19 mouse cellular contexts compared by ENCODE assay signal in the genomic region with DNA sequence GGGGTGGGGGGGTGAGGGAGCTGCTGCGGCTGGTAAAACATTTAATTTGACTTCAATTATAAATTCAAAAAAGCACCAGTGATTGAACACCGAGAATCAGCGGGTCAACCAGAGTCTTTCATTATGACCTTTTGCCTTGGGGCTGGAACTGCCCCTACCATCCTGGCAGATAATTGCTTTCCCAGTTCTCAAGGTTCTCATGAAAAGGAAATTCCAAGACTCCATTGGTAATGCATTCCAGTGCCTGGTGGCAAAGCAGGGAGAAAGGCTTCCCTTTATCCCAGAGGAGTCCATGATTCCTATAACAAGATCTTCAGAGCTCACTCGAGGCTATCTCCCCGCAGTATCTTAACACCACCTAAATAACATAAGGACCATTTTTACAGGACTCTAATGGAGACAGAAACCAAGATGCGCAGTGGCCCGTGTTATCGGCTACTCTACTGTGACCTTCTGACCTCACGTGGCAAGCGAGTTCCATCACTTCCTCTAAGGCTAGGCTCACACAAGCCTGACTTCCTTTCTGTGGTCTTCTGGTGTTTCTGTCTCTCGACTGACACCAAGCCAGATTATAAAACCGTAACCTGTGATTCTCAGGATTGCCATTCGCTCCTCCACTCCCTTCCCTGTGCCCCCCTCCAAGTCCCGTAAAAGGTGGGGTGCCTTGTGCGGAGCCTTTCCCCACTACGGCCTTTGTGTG. TPM values are rescaled to one million over a fixed set of nuclear protein-coding genes. Genes with fewer than 3 reads are reported as not detected.
DNase-seq lines count a peak whose midpoint lies in the region; ATAC-seq lines count a peak whose summit lies in the region.
"Had no signal": no experiment of that assay in that cellular context is flagged by ENCODE, and none has a peak within 500 bp of the region (broad histone marks: within the 10 kb centered on the region; RNA-seq: fewer than 3 reads in every experiment).

No protein-coding gene starts in this region.

- H3K36me3 ChIP-seq in kidney, embryonic 16.5 days (ENCODE audit: insufficient read depth, low read length), result no peaks in the 10 kb centered on the region
- no peaks in the 10 kb centered on the region for H3K36me3 ChIP-seq in midbrain, embryonic 14.5 days (ENCODE audit: control insufficient read depth, insufficient read depth, low read length)
- H3K36me3 ChIP-seq: G1E; hindbrain, embryonic 12.5 days had no signal

- no peak overlapping the region for H3K9ac ChIP-seq in kidney, embryonic 16.5 days (replicated peaks; ENCODE audit: low read length)
- no peak overlapping the region for H3K9ac ChIP-seq in midbrain, embryonic 14.5 days (replicated peaks; ENCODE audit: low read length)
- H3K9ac ChIP-seq: hindbrain, embryonic 12.5 days; lung, embryonic 14.5 days had no signal

- no peaks in the 10 kb centered on the region for H3K9me3 ChIP-seq in kidney, embryonic 16.5 days (ENCODE audit: low read length)
- no peaks in the 10 kb centered on the region for H3K9me3 ChIP-seq in midbrain, embryonic 14.5 days (ENCODE audit: control insufficient read depth, low read length)
- H3K9me3 ChIP-seq: hindbrain, embryonic 12.5 days had no signal

- 79% methylated on average over 16 of the region's 16 CpGs for WGBS in kidney, embryonic 16.5 days
- 76% methylated on average over 16 of the region's 16 CpGs for WGBS in midbrain, embryonic 14.5 days

- no peak overlapping the region for H3K4me2 ChIP-seq in kidney, embryonic 16.5 days (replicated peaks; ENCODE audit: low read depth, low read length)
- no peak overlapping the region for H3K4me2 ChIP-seq in midbrain, embryonic 14.5 days (ENCODE audit: low read length)
- H3K4me2 ChIP-seq: hindbrain, embryonic 12.5 days; liver, embryonic 11.5 days; lung, embryonic 14.5 days had no signal

- H3K4me1 ChIP-seq in brown adipose tissue, adult 24 weeks (ENCODE audit: control insufficient read depth, insufficient read depth, insufficient read length, low read length), result peaks cover 2% of the 10 kb centered on the region; the same call in 1 of the 2 replicates
- H3K4me1 ChIP-seq in kidney, embryonic 16.5 days (ENCODE audit: insufficient read depth, low read length), result 0 out of 2 replicates have a peak, but pooled peaks cover 3% of the 10 kb centered on the region
- no peaks in the 10 kb centered on the region for H3K4me1 ChIP-seq in midbrain, embryonic 14.5 days (ENCODE audit: control insufficient read depth, insufficient read depth, low read length)

- peak overlapping the region; percentile 76 for H3K27ac ChIP-seq in brown adipose tissue, adult 24 weeks (replicated peaks; ENCODE audit: low read depth, low read length)
- H3K27ac ChIP-seq in kidney, embryonic 16.5 days (ENCODE audit: low read length), result no peak overlapping the region
- no peak overlapping the region for H3K27ac ChIP-seq in midbrain, embryonic 14.5 days (replicated peaks; ENCODE audit: low read depth, low read length)
- H3K27ac ChIP-seq: hindbrain, embryonic 12.5 days had no signal

- no peaks in the 10 kb centered on the region for H3K27me3 ChIP-seq in kidney, embryonic 16.5 days (ENCODE audit: insufficient read depth, low read length)
- no peaks in the 10 kb centered on the region; the same call in 1 of the 2 replicates for H3K27me3 ChIP-seq in midbrain, embryonic 14.5 days (ENCODE audit: control insufficient read depth, insufficient read depth, low read length)

- peak; percentile 54 for DNase-seq in embryo, embryonic 10 days (ENCODE audit: low spot score)
- no peak for DNase-seq in embryo, embryonic 11 days
- DNase-seq in 416B (ENCODE audit: low read depth), result peak; percentile 77
- DNase-seq in thymus, postnatal 4 days, result no peak
- DNase-seq in midbrain, embryonic 14.5 days, result no peak
- DNase-seq: cerebellum, postnatal 25 days; heart, adult 18-20 months; kidney, adult 11 months; kidney, postnatal 4 days; left cerebral cortex, postnatal 4 days; lung, embryonic 14.5 days; right cerebral cortex, postnatal 25 days had no signal

- ATAC-seq in megakaryocyte, adult 5-6 weeks (ENCODE audit: poor library complexity, severe bottlenecking), result peak; percentile 99
- no peak for ATAC-seq in kidney, embryonic 16.5 days (ENCODE audit: low FRiP score, low TSS enrichment)
- ATAC-seq in midbrain, embryonic 14.5 days (ENCODE audit: low FRiP score, low TSS enrichment), result no peak
- ATAC-seq: forebrain, embryonic 14.5 days had no signal

- no peak overlapping the region for H3K4me3 ChIP-seq in brown adipose tissue, adult 24 weeks (ENCODE audit: insufficient read depth, low read depth, low read length)
- H3K4me3 ChIP-seq in kidney, embryonic 16.5 days (ENCODE audit: low read length), result no peak overlapping the region
- H3K4me3 ChIP-seq in midbrain, embryonic 14.5 days (replicated peaks; ENCODE audit: low read depth, low read length), result no peak overlapping the region
- H3K4me3 ChIP-seq: hindbrain, embryonic 12.5 days had no signal

RNA-seq across cellular contexts. Expression of a gene that starts 10.0 kb away (rescaled TPM):
- polyA plus RNA-seq in brown adipose tissue, adult 24 weeks (2012; ENCODE audit: insufficient read depth, insufficient read length, missing spikeins), result 1.4 and 1.5 TPM in 2 replicates
- 52.0 and 54.7 TPM in 2 replicates for total RNA-seq in megakaryocyte, adult 5-6 weeks (2015)
- total RNA-seq in megakaryocyte, adult 5-6 weeks (2017), result 58.9 and 61.4 TPM in 2 replicates
- 2.7 and 2.9 TPM in 2 replicates for polyA plus RNA-seq in kidney, embryonic 16.5 days (2015; fragmentation: Nextera tagmentation; extraction: Ambion mirVana)
- polyA plus RNA-seq in midbrain, embryonic 14.5 days (2014; fragmentation: Nextera tagmentation; extraction: Ambion mirVana), result 10.8 and 14.1 TPM in 2 replicates
- polyA plus RNA-seq: G1E had no signal

Comparison
In these comparisons a context has a peak if more than half of its experiments do, and no peak if none do; other contexts are left out.
1. DNase-seq: peak in embryo, embryonic 10 days (single experiment) and 416B (single experiment); none in embryo, embryonic 11 days (single experiment), thymus, postnatal 4 days (single experiment) and midbrain, embryonic 14.5 days (single experiment).